Mouse (Mus musculus) thymus, adult 2 months (tissue): ENCODE results near the gene Nptxr.

Experiments
- CTCF ChIP-seq: fragments of 200-500 bp; IDR thresholded peaks from 2 replicates; pipeline ENCODE4 v1.5.1; 2012; ENCODE audit warnings: mild to moderate bottlenecking, control low read depth, low read length, moderate library complexity, borderline replicate concordance; ENCODE audit not compliant: control insufficient read depth, poor library complexity, insufficient read depth; ENCODE audit errors: extremely low read depth
- POLR2A ChIP-seq: fragments of 200-500 bp; IDR thresholded peaks from 2 replicates; pipeline ENCODE4 v1.6.1; 2012; ENCODE audit warnings: mild to moderate bottlenecking, low read length, control low read depth, moderate library complexity; ENCODE audit not compliant: control insufficient read depth, poor library complexity, insufficient read depth; ENCODE audit errors: extremely low read depth

GRCm38 (mm10) chr15:79744742-79745141, 59.8 kb downstream of the Nptxr start:
- TF ChIP-seq CTCF = no peak
- no peak for TF ChIP-seq POLR2A
